Mouse (Mus musculus): ENCODE measurements around the gene Lsm10.
A peak's percentile ranks its signal among the peaks of the same experiment; 100 is the strongest.

The Lsm10 gene

DNA sequence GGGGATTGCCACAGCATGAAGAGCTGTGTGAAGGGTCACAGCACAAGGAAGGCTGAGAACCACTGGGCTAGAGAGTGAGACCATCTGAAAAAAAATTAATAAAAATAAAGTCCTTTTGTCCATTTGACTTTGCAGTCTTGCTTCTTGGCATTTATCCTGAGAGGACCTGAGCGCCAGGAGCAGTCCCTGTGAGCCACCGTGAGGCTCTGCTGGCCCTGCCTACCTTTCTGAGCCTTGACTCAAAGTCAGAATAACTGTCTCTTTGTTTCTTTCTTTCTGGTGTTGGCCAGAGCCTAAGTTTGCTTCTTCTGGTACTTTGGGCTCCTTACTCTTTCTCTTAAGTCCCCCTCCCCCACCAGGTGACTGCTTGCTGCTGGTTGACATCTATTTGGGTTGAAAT, 24.1 kb downstream of the Lsm10 start:
- DNase-seq = no peak

GRCm38 (mm10) chr4:126123309-126124040, 27.1 kb downstream of the Lsm10 start:
- DNase-seq = no peak

GRCm38 (mm10) chr4:126130502-126130901, 34.1 kb downstream of the Lsm10 start:
- DNase-seq = peak; percentile 80

DNA sequence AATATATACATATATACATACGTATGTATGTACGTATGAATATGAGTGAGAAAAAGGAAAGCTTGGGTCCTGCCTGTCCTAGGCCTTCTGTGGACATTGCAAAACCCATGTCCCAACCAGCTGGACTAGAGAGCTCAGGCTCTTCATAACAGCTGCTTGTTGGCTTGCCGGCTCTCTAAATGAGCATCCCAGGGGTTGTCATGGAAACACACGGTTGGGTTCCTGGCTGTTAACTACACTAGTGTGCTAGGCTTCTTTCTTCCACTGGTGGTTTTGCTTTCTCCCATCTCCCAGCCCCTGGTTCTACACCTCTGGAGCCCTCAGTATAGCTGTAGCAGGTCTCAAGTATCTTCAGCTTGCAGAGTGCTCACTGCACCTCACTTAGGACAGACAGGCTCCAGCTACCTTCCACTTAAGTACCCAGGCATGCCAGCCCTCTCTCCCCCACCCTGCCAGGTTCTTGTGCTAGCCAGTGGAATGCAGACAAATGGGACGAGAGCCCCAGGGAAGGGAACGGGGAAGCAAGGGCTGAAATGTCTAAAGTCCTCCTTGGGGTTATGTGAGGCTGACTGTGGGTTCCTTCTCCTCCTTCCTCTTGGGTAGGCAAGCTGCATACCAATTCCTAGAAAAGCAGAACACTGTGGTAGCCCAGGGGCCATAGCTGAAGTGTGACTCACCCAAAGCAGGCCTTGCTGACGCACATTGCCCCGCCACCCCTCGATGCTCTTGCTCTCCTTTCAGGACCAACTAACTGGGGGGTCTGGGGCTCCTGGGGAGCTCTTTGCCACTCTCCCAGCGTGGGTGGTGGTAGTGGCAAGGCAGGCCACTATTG, 35.1 kb downstream of the Lsm10 start:
- peak; percentile 61 for DNase-seq

GRCm38 (mm10) chr4:126132636-126133264, 36.3 kb downstream of the Lsm10 start:
- DNase-seq = no peak

- DNase-seq = no peak
Measured at GRCm38 (mm10) chr4:126134236-126134635, 37.8 kb downstream of the Lsm10 start.

GRCm38 (mm10) chr4:126134639-126135038, 38.2 kb downstream of the Lsm10 start:
- DNase-seq = no peak

GRCm38 (mm10) chr4:126137773-126138172, 41.4 kb downstream of the Lsm10 start:
- DNase-seq = no peak

- DNase-seq = peak; percentile 55
Measured at GRCm38 (mm10) chr4:126141021-126141420, 44.6 kb downstream of the Lsm10 start.

DNA sequence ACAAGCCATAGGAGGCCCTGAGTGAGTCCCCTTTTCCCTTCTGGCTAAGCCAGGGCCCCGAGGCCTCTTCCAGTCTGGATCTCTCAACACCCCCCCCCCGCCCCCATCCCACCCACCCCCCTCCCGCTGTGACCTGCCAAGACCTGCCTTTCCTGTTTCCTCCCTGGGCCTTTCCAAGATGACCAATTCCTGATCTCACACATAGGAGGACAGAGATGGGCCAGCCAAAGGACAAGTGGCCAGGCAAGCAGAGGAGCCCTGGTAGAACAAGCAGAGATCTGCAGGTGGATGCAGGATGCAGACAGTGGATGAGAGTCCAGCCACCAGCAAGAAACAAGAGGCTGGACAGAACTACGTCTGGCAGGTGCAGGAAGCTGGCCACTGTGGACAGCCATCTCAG, 49.0 kb downstream of the Lsm10 start:
- DNase-seq = peak; percentile 63

DNA sequence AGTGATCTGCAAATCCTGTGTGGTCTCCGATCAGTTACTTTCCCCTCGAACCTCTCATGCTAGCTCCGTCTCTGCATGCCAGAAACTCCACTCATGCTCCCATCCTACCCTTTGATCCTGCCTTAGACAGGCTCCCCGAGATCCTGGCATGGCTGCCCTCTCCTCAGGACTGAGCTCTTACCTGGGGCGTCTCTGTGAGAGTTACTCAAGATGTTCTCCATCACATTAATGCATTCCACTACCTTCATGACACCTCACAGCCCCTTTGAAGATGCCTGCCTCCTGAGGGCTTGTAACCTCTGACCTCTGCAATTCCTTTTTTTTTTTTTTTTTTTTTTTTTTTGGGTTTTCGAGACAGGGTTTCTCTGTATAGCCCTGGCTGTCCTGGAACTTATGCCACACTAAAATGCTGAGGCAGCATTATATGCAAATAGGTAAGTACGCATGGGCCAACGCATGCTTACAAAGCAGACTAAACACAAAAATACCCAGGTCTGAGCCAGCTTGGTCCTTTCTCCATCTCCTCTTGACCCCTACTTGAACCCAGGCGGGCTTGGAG, 50.6 kb downstream of the Lsm10 start:
- DNase-seq = no peak

DNA sequence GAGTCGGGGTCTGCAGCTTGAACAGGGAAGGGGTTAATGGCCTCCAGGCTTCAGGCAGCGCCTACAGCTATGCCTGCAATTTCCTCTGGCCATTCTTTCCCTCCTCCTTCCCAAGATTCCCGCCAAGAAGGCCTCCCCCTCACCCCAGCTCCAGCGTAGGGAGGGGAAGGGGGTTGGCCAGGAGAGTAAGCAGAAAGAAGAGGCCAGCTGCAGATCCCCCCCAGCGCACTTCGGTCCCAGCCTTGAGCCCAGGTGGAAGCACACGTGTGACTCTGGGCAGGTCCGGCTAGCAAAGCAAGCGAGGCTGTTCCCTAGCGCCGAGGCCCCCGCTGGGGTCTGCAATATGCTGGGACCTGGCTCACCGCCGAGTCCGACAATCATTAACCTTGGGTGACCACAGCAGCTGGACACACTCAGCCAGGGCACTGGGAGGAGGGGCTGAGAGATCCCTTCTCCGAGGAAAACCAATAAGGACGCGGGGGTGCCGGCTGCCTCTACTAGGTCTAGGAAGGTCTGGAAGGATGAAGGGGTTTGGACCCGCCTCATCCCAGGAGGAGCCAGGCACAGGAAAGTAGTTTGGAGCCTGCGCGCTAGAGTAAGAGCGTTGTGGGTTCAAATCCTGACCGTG, 51.2 kb downstream of the Lsm10 start, which contains the start of gene Eva1b:
Gene Eva1b (plus strand): TSS at position 212 of the 628 bp plus-strand sequence.
- peak; percentile 96 for DNase-seq

All from kidney, postnatal 14 days (tissue).